Mouse (Mus musculus) Patski (cell line): ENCODE measurements around the gene Sparcl1. TPM values are rescaled to one million over a fixed set of nuclear protein-coding genes. Genes with fewer than 3 reads are reported as not detected.
A peak's percentile ranks its signal among the peaks of the same experiment; 100 is the strongest.

Experiments used
- ATAC-seq: fragments of 100-300 bp; one replicate; pipeline ENCODE4 v1.8.0; 2021
- CTCF ChIA-PET: fragments of 350-600 bp; sonication (Branson Sonifier 250); formaldehyde crosslinking; loops from one replicate; lab custom pipeline; 2022; ENCODE audit warnings: inconsistent platforms; lab: Charles Lee
- POLR2A ChIA-PET: fragments of 350-600 bp; sonication (Branson Sonifier 250); formaldehyde crosslinking; loops from one replicate; lab custom pipeline; 2022; ENCODE audit warnings: antibody characterized with exemption, inconsistent platforms; lab: Charles Lee
- DNase-seq: peaks from one replicate; pipeline ENCODE4 v3.0.0-alpha.2; 2011; ENCODE audit warnings: low read depth, low spot score
- H3K27me3 ChIP-seq: fragments of 371-371 bp; one replicate; pipeline ENCODE4 v1.5.1; 2021
- CTCF ChIP-seq: fragments of 100-300 bp; IDR thresholded peaks from one replicate; pipeline ENCODE4 v1.5.1; 2021
- in situ Hi-C: fragments of 300-500 bp; cut with MboI; formaldehyde crosslinking; loops from 3 replicates; pipeline ENCODE4 v1.11.1; 2018; ENCODE audit warnings: low pct_unique_long_range_greater_than_20kb, mixed read lengths
- polyA plus RNA-seq: library from polyadenylated mRNA; unstranded; gene quantifications from one replicate; pipeline ENCODE4 v1.2.3, GENCODE M21; 2021

Sparcl1 gene
- polyA plus RNA-seq, 1 experiment from 2014 or later = not detected

DNA sequence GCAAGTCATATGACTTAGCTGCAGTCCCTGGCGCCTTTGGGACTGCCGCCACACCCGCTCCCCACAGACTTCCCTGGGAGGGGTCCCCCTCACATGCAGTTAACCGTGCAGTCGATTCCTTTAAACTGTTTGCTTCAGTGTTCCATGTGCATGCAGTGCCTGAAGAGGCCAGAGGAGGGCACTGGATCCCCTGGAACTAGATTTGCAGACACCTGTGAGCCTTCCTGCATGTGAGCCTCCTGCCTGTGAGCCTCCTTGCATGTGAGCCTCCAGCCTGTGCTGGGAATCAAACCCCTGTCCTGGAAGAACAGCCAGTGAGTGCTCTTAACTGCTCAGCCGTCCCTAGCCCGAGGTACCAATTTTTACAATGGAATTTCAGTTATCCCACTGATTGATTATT, 44.8 kb downstream of the Sparcl1 start:
- ChIA-PET CTCF (no interaction called here), POLR2A (no interaction called here)
- TF ChIP-seq CTCF = peak; percentile 61
- in situ Hi-C loops = no loop called here
- no peak for DNase-seq
- no peak for ATAC-seq
- no peaks in the 10 kb centered on the region for H3K27me3 ChIP-seq

DNA sequence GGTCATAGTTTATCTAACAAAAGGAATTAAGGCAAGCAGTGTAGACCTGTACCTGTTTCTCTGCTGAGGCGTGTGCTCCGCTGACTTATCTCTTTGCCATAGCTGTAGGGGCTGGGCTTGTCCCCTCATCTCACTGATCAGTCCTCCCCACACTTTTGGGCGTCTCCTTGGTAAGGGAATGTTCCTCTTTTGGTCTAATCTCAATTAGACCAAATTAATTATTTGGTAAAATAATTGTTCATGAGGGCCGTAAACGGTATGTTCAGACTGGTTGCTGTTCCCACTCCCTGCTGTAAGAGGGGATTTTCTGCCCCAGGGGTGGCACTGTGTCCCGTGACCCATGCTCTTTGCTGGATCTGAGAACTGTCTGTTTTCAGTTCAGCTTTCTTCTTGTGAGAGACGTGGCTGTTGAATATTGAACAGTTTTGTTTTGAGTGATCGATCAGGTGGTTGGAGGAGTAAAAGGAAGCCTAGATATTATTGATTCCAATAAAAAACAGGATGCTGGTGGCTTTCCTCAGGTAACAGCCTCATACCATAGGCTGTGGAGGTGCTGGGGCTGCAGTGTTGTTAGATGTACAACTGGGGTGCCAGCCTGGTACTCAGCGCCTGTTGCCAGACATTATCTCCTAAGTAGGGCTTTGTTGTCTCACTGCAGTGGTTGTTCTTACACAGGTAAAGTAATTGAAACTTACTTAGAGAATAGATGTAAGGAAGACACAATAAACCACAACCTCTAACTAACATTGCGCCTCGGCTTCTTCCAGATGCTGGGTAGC, 50.6 kb downstream of the Sparcl1 start:
- no peaks in the 10 kb centered on the region for H3K27me3 ChIP-seq
- ChIA-PET POLR2A (no interaction called here), CTCF (interaction anchor here (2.6 to 3.7 kb wide), 2 partner anchors 11 kb away, joined by 15 to 25 read pairs; no protein-coding TSS in a partner anchor)
- no peak for ATAC-seq
- no peak for DNase-seq
- no peak for TF ChIP-seq CTCF
- in situ Hi-C loops = no loop called here

DNA sequence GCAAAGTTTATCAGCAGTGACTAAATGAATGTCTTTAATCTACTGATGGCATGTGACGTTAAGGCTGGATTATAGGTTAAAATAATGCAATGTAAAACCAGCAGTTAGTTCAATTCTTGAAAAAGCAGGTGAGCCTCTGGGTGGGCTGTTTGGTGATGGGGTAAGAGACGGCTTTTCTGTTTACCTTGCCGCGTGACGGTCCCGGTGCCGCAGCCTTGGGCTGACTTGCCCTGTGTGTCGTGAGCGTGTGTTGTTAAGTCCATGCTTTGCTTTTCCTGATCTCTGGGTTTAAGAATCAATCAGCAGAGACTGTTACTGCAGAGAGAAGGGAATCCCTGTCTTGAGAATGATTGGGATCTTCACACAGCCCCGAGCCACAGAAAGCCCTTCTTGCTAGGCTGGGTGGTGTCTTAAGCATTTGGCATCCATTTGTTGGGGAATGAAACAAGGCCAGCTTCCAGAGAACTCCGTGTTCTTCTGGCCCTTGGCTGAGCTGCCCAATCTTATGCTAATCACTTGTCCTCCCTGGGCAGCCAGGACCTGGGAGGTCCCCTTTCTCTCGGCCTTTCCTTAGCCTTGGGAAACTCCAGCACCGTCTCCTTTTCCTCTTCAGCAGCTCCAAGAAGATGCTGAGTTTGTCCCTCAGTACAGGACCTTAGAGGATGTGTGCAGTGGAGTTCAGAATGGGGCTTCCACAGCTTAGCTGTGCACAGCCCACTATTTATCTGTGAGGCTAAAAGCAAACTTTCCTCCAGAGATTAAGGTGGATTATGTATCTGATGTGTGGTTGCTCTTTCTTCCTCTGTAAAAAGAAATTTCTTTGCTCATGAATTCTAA, 51.4 kb downstream of the Sparcl1 start:
- ChIA-PET CTCF (interaction anchor here (3.7 kb wide), 1 partner anchor 12 kb away, joined by 25 read pairs; no protein-coding TSS in a partner anchor), POLR2A (no interaction called here)
- no peak for DNase-seq

DNA sequence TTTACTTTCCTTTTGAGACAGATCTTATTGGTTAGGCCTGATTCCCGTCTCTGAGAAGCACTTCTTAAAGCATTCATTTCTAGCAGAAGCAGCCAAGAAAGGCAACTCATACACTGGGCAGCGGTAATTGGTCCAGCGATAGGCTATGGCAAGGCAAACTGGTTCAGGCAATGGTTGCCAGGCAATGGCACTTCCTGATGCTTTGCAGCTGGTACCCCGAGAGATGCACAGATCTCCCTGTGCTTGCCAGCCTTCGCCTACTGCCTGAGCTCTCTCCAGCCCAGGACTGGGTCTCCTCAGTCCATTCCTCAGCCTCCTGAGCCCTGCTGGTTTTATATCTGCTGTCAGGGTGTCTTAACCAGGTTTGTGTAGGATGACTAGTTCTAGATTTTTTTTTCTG, 53.1 kb downstream of the Sparcl1 start:
- CTCF ChIA-PET = interaction anchor here (0.7 to 3.7 kb wide), 4 partner anchors 14 to 60 kb away, joined by 3 to 25 read pairs (median 4); no protein-coding TSS in a partner anchor
- DNase-seq = no peak
- in situ Hi-C loops = no loop called here
- POLR2A ChIA-PET = interaction anchor here (0.7 kb wide), 1 partner anchor 469 kb away, joined by 3 read pairs; no protein-coding TSS in a partner anchor
- no peaks in the 10 kb centered on the region for H3K27me3 ChIP-seq
- no peak for TF ChIP-seq CTCF
- no peak for ATAC-seq

More for the DNA sequence above, 51.4 kb downstream of the Sparcl1 start:
- no peak for ATAC-seq
- in situ Hi-C loops = no loop called here
- no peak for TF ChIP-seq CTCF
- H3K27me3 ChIP-seq = no peaks in the 10 kb centered on the region

DNA sequence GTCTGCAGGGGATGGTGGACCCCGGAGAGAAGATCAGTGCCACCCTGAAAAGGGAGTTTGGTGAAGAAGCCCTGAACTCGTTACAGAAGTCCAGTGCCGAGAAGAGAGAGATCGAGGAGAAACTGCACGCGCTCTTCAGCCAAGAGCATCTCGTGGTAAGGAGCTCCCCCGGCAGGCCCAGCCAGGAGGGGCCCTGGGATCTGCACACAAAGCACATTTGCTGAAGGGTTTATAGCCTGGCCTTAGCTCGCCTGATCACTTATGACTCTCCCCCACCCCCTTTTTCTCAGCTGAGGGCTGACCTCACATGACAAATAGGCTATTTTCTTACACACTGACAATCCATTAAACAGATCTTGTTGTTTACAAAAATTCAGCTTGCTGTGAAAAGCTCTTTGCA, 53.9 kb downstream of the Sparcl1 start:
- ChIA-PET CTCF (interaction anchor here (2.0 to 3.7 kb wide), 2 partner anchors 15 to 59 kb away, joined by 6 to 25 read pairs; no protein-coding TSS in a partner anchor), POLR2A (interaction anchor here (0.6 kb wide), 2 partner anchors 14 to 60 kb away, joined by 4 read pairs; no protein-coding TSS in a partner anchor)
- no peak for DNase-seq
- in situ Hi-C loops = no loop called here
- no peak for ATAC-seq
- H3K27me3 ChIP-seq = no peaks in the 10 kb centered on the region
- TF ChIP-seq CTCF = no peak

- DNase-seq (no peak), ATAC-seq (no peak)
- TF ChIP-seq CTCF = peak; percentile 60
- CTCF ChIA-PET = interaction anchor here (0.7 to 3.1 kb wide), 6 partner anchors 8 to 62 kb away, joined by 3 to 13 read pairs (median 4); no protein-coding TSS in a partner anchor
- POLR2A ChIA-PET = no interaction called here
- in situ Hi-C loops = no loop called here
- no peaks in the 10 kb centered on the region for H3K27me3 ChIP-seq
Observed at GRCm38 (mm10) chr5:104058021-104058420, 55.5 kb downstream of the Sparcl1 start.

- ChIA-PET CTCF (interaction anchor here (1.0 to 3.1 kb wide), 6 partner anchors 8 to 61 kb away, joined by 3 to 13 read pairs (median 3); no protein-coding TSS in a partner anchor), POLR2A (no interaction called here)
- no peak for DNase-seq
- ATAC-seq = no peak
- TF ChIP-seq CTCF = no peak
- H3K27me3 ChIP-seq = no peaks in the 10 kb centered on the region
- in situ Hi-C loops = no loop called here
Observed at GRCm38 (mm10) chr5:104056295-104056694, 57.2 kb downstream of the Sparcl1 start.

DNA sequence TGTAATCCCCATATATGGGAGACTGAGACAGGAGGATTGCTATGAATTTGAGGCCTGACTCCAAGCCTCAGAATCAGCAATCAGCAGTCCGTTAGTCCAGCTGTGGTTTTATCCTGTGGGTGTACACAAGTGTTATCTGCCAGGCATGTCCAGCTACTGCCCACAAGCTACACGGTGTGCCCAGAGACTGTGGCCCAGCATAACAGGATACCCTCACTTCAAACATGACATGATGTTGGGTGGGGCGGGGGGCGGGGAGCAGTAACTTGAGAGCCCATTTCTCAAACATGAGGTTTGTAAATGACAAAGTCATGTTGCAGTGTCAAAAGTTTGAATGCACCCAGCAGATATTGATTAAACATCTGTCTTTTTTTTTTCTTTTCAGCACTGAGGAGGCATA, 57.7 kb downstream of the Sparcl1 start:
- CTCF ChIA-PET = interaction anchor here (1.0 to 2.1 kb wide), 4 partner anchors 14 to 60 kb away, joined by 3 to 13 read pairs (median 3); no protein-coding TSS in a partner anchor

DNA sequence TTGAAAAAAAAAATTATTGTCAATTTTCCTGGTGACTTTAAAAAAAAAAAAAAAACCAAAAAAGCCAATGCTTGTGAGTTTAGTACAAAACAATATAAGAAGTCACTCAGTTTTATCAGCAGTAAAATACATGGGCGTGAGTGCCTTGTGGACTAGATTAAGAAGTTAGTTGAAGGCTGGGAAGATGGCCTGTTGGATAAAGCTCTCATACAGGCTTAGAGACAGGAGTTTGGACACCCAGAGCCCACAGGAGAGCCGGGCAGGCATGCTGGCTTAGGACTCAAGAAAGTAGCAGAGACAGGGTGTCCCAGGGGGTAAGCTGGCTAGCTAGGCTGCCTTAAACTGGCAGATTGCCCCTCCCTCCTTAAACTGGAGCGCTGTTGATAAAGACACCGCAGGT, 58.6 kb downstream of the Sparcl1 start:
- ATAC-seq (no peak), DNase-seq (no peak)
- no peaks in the 10 kb centered on the region for H3K27me3 ChIP-seq
- ChIA-PET CTCF (interaction anchor here (2.1 kb wide), 1 partner anchor 19 kb away, joined by 13 read pairs; no protein-coding TSS in a partner anchor), POLR2A (interaction anchor here (0.6 kb wide), 1 partner anchor 403 kb away, joined by 3 read pairs; no protein-coding TSS in a partner anchor)
- in situ Hi-C loops = no loop called here
- TF ChIP-seq CTCF = no peak

More for the DNA sequence above, 57.7 kb downstream of the Sparcl1 start:
- ATAC-seq = no peak
- in situ Hi-C loops = no loop called here
- no peak for TF ChIP-seq CTCF
- POLR2A ChIA-PET = interaction anchor here (0.6 kb wide), 1 partner anchor 402 kb away, joined by 3 read pairs; no protein-coding TSS in a partner anchor
- no peak for DNase-seq
- H3K27me3 ChIP-seq = no peaks in the 10 kb centered on the region

GRCm38 (mm10) chr5:104052956-104053355, 60.6 kb downstream of the Sparcl1 start:
- in situ Hi-C loops = no loop called here
- ATAC-seq = no peak
- no peak for DNase-seq
- peak; percentile 52 for TF ChIP-seq CTCF
- H3K27me3 ChIP-seq = no peaks in the 10 kb centered on the region
- POLR2A ChIA-PET = no interaction called here
- CTCF ChIA-PET = interaction anchor here (1.1 kb wide), 1 partner anchor 53 kb away, joined by 4 read pairs; no protein-coding TSS in a partner anchor
